ENCODE assay signal across 8 mouse cellular contexts in the genomic region with DNA sequence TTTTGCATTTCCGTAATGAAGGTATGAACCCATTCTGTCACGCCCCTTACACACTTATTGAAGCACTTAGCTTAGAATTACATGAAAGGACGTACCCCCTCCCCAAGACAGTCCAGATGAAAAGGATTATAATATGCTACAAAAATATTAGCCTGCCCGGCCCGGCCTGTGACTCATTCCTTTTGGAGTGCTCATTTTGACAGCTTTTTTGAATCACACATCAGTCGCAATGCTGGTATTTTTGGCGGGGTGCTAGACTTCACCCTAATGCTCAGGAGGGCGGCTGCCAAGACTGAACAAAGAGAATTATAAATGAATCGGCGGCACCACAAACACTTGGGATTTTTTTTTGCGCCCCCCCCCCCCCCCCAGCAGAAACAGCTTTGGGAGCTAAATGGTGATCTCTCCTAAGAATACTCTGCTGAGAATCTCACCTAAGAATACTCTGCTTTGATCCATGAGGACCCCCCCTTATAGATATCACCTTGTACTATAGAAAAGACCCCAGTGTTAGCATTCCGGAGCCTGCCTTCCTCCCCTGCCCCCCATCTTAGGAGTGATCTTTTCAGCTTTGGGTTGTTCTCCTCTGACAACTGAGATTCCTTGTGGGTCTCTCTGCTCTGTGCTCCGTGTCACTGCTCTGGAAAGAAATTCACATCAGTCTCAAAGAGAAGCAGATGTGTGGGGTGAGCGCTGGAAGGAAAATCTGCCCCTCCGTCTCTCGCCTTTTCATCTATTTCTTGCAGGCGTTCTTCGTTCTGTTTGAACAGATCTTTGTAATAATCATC. TPM values are rescaled to one million over a fixed set of nuclear protein-coding genes. Genes with fewer than 3 reads are reported as not detected.
DNase-seq lines count a peak whose midpoint lies in the region; ATAC-seq and TF ChIP-seq lines count a peak whose summit lies in the region.
"Had no signal": no experiment of that assay in that cellular context is flagged by ENCODE, and none has a peak within 500 bp of the region (broad histone marks: within the 10 kb centered on the region; RNA-seq: fewer than 3 reads in every experiment).

No protein-coding gene starts in this region.

- H3K36me3 ChIP-seq in hindbrain, postnatal 0 days (ENCODE audit: insufficient read depth, low read length): no peaks in the 10 kb centered on the region
- H3K36me3 ChIP-seq in hindbrain, embryonic 12.5 days: no peaks in the 10 kb centered on the region
- H3K36me3 ChIP-seq in embryonic facial prominence, embryonic 12.5 days: no peaks in the 10 kb centered on the region
- peaks cover under 1% of the 10 kb centered on the region; the same call in 1 of the 2 replicates for H3K36me3 ChIP-seq in midbrain, embryonic 12.5 days

- H3K9me3 ChIP-seq in hindbrain, postnatal 0 days (ENCODE audit: low read length): no peaks in the 10 kb centered on the region
- no peaks in the 10 kb centered on the region for H3K9me3 ChIP-seq in hindbrain, embryonic 12.5 days (replicated peaks)
- H3K9me3 ChIP-seq in embryonic facial prominence, embryonic 12.5 days: no peaks in the 10 kb centered on the region
- no peaks in the 10 kb centered on the region for H3K9me3 ChIP-seq in midbrain, embryonic 12.5 days

- H3K27me3 ChIP-seq in hindbrain, postnatal 0 days (ENCODE audit: insufficient read depth, low read length): no peaks in the 10 kb centered on the region
- no peaks in the 10 kb centered on the region for H3K27me3 ChIP-seq in hindbrain, embryonic 12.5 days
- no peaks in the 10 kb centered on the region for H3K27me3 ChIP-seq in embryonic facial prominence, embryonic 12.5 days
- H3K27me3 ChIP-seq in midbrain, embryonic 12.5 days: no peaks in the 10 kb centered on the region

- no peaks in the 10 kb centered on the region for H3K4me1 ChIP-seq in hindbrain, postnatal 0 days (ENCODE audit: insufficient read depth, low read length)
- peaks cover 22% of the 10 kb centered on the region for H3K4me1 ChIP-seq in hindbrain, embryonic 12.5 days
- peaks cover 48% of the 10 kb centered on the region for H3K4me1 ChIP-seq in embryonic facial prominence, embryonic 12.5 days
- peaks cover 15% of the 10 kb centered on the region for H3K4me1 ChIP-seq in midbrain, embryonic 12.5 days

- no peak for ATAC-seq in hindbrain, postnatal 0 days
- no peak for ATAC-seq in hindbrain, embryonic 12.5 days (ENCODE audit: low FRiP score)
- ATAC-seq in embryonic facial prominence, embryonic 12.5 days (ENCODE audit: insufficient number of reproducible peaks, insufficient read depth, low FRiP score, low TSS enrichment): no peak
- ATAC-seq in midbrain, embryonic 12.5 days (ENCODE audit: low FRiP score, low read depth): 0 out of 2 replicates have a peak, but pooled peaks have one; percentile 30
- no peak for ATAC-seq in megakaryocyte-erythroid progenitor cell, adult 5-6 weeks (replicated peaks; ENCODE audit: low FRiP score, low TSS enrichment, poor library complexity, severe bottlenecking)

- no peak overlapping the region for H3K4me2 ChIP-seq in hindbrain, postnatal 0 days (ENCODE audit: low read depth, low read length)
- H3K4me2 ChIP-seq in hindbrain, embryonic 12.5 days (replicated peaks): no peak overlapping the region
- H3K4me2 ChIP-seq in embryonic facial prominence, embryonic 12.5 days (replicated peaks): peak overlapping the region; percentile 22; the same call in 1 of the 2 replicates
- no peak overlapping the region for H3K4me2 ChIP-seq in midbrain, embryonic 12.5 days (replicated peaks)

- H3K9ac ChIP-seq in hindbrain, postnatal 0 days (replicated peaks; ENCODE audit: low read length): no peak overlapping the region
- H3K9ac ChIP-seq in hindbrain, embryonic 12.5 days: no peak overlapping the region
- H3K9ac ChIP-seq in embryonic facial prominence, embryonic 12.5 days: no peak overlapping the region
- H3K9ac ChIP-seq in midbrain, embryonic 12.5 days (replicated peaks): no peak overlapping the region

- H3K27ac ChIP-seq in hindbrain, postnatal 0 days: no peak overlapping the region
- H3K27ac ChIP-seq in hindbrain, embryonic 12.5 days: no peak overlapping the region
- peak overlapping the region; percentile 46; the same call in 1 of the 2 replicates for H3K27ac ChIP-seq in embryonic facial prominence, embryonic 12.5 days
- no peak overlapping the region for H3K27ac ChIP-seq in midbrain, embryonic 12.5 days (replicated peaks)

- no peak for TF ChIP-seq CTCF in hindbrain, postnatal 0 days (IDR thresholded peaks at IDR 0.05; ENCODE audit: low read depth)

- DNase-seq in hindbrain, postnatal 0 days (ENCODE audit: low spot score): peak; percentile 26
- DNase-seq in heart, postnatal 10 days: peak; percentile 28 to 36
- no peak for DNase-seq in adrenal gland, adult (ENCODE audit: inconsistent age in 2 of 2, low spot score in 1 of 2)

- H3K4me3 ChIP-seq in hindbrain, postnatal 0 days (ENCODE audit: low read length): no peak overlapping the region
- no peak overlapping the region for H3K4me3 ChIP-seq in hindbrain, embryonic 12.5 days
- H3K4me3 ChIP-seq in embryonic facial prominence, embryonic 12.5 days: no peak overlapping the region
- H3K4me3 ChIP-seq in midbrain, embryonic 12.5 days: no peak overlapping the region

- WGBS in hindbrain, postnatal 0 days: 45% methylated on average over 18 of the region's 18 CpGs
- 65% methylated on average over 18 of the region's 18 CpGs for WGBS in hindbrain, embryonic 12.5 days
- 31% methylated on average over 18 of the region's 18 CpGs for WGBS in embryonic facial prominence, embryonic 12.5 days
- 62% methylated on average over 18 of the region's 18 CpGs for WGBS in midbrain, embryonic 12.5 days

- intact Hi-C loops in heart, postnatal 10 days (cut with DNase I): no loop called here

RNA-seq across cellular contexts. Expression of a gene that starts 15.8 kb away (rescaled TPM):
- total RNA-seq in hindbrain, postnatal 0 days (2014; rRNA removed): 25.2 and 27.6 TPM in 2 replicates
- 9.3 and 9.9 TPM in 2 replicates for polyA plus RNA-seq in hindbrain, postnatal 0 days (2015; fragmentation: Nextera tagmentation; extraction: Ambion mirVana)
- polyA plus RNA-seq in hindbrain, embryonic 12.5 days (2016; fragmentation: Nextera tagmentation; extraction: Ambion mirVana): 14.2 and 15.1 TPM in 2 replicates
- 13.8 and 14.6 TPM in 2 replicates for polyA plus RNA-seq in embryonic facial prominence, embryonic 12.5 days (2016; fragmentation: Nextera tagmentation; extraction: Ambion mirVana)
- total RNA-seq in heart, postnatal 10 days (2021): 1 to 10 TPM; 7.5 to 7.8 TPM
- polyA plus RNA-seq in midbrain, embryonic 12.5 days (2016; fragmentation: Nextera tagmentation; extraction: Ambion mirVana): 11.7 and 13.1 TPM in 2 replicates
- total RNA-seq in megakaryocyte-erythroid progenitor cell, adult 5-6 weeks (2014; fragmentation: Nextera tagmentation): 0.35 TPM in 1 of 2 replicates, not detected in the other
- total RNA-seq in megakaryocyte-erythroid progenitor cell, adult 5-6 weeks (2017): 0.70 and 0.76 TPM in 2 replicates
- total RNA-seq: MEL had no signal

Comparison
In these comparisons a context has a peak if more than half of its experiments do, and no peak if none do; other contexts are left out.
1. DNase-seq: peak in hindbrain, postnatal 0 days (single experiment) and heart, postnatal 10 days (2 of 2); none in adrenal gland, adult (0 of 2).